Mouse (Mus musculus) spleen, embryonic (tissue): ENCODE results near the gene Tmem8.

Experiments used
- CTCF ChIA-PET: fragments of 350-600 bp; sonication (Branson Sonifier 250); formaldehyde crosslinking; loops from one replicate; lab custom pipeline; 2022; lab: Charles Lee

The Tmem8 gene

GRCm38 (mm10) chr17:26110156-26110555 is 2.9 kb upstream of the Tmem8 start:
- CTCF ChIA-PET: no interaction called here

- CTCF ChIA-PET: interaction anchor here (0.7 kb wide), 1 partner anchor 545 kb away, joined by 4 read pairs; no protein-coding TSS in a partner anchor
Observed at GRCm38 (mm10) chr17:26111024-26111423, 2.1 kb upstream of the Tmem8 start.

GRCm38 (mm10) chr17:26111722-26112121 is 1.4 kb upstream of the Tmem8 start:
- CTCF ChIA-PET: no interaction called here

GRCm38 (mm10) chr17:26112751-26113150 is 348 bp upstream of the Tmem8 start:
- CTCF ChIA-PET: interaction anchor here (0.7 kb wide), 1 partner anchor 13 kb away, joined by 3 read pairs; no protein-coding TSS in a partner anchor

- CTCF ChIA-PET: interaction anchor here (0.6 to 1.1 kb wide), 2 partner anchors 22 to 138 kb away, joined by 3 to 8 read pairs; no protein-coding TSS in a partner anchor
Observed at GRCm38 (mm10) chr17:26114061-26114460, 962 bp downstream of the Tmem8 start.

- CTCF ChIA-PET: interaction anchor here (0.6 kb wide), 1 partner anchor 22 kb away, joined by 3 read pairs; no protein-coding TSS in a partner anchor
Observed at GRCm38 (mm10) chr17:26114461-26114860, 1.4 kb downstream of the Tmem8 start.

- CTCF ChIA-PET: no interaction called here
Observed at GRCm38 (mm10) chr17:26115205-26115898, 2.3 kb downstream of the Tmem8 start.

GRCm38 (mm10) chr17:26115956-26116487 is 2.9 kb downstream of the Tmem8 start:
- CTCF ChIA-PET: interaction anchor here (0.6 kb wide), 1 partner anchor 15 kb away, joined by 7 read pairs; no protein-coding TSS in a partner anchor

GRCm38 (mm10) chr17:26116503-26117258 is 3.6 kb downstream of the Tmem8 start:
- CTCF ChIA-PET: interaction anchor here (0.6 to 0.7 kb wide), 2 partner anchors 15 to 79 kb away, joined by 3 to 7 read pairs; no protein-coding TSS in a partner anchor

- CTCF ChIA-PET: interaction anchor here (0.6 kb wide), 1 partner anchor 21 kb away, joined by 3 read pairs; no protein-coding TSS in a partner anchor
Observed at GRCm38 (mm10) chr17:26119766-26120710, 6.9 kb downstream of the Tmem8 start.

GRCm38 (mm10) chr17:26122431-26123140 is 9.5 kb downstream of the Tmem8 start:
- CTCF ChIA-PET: interaction anchor here (0.6 to 1.2 kb wide), 5 partner anchors 12 to 227 kb away, joined by 3 to 9 read pairs (median 5); partner anchors contain the start of gene Fam234a

- CTCF ChIA-PET: interaction anchor here (0.7 to 1.2 kb wide), 3 partner anchors 12 to 228 kb away, joined by 4 to 9 read pairs (median 5); no protein-coding TSS in a partner anchor
Observed at GRCm38 (mm10) chr17:26123267-26123684, 10.2 kb downstream of the Tmem8 start, which contains the start of gene Mrpl28. Gene Mrpl28 (plus strand): TSS chr17:26123500.

GRCm38 (mm10) chr17:26124560-26124959 is 11.5 kb downstream of the Tmem8 start:
- CTCF ChIA-PET: no interaction called here

GRCm38 (mm10) chr17:26125226-26125625 is 12.1 kb downstream of the Tmem8 start:
- CTCF ChIA-PET: no interaction called here

GRCm38 (mm10) chr17:26131062-26131732 is 18.1 kb downstream of the Tmem8 start:
- CTCF ChIA-PET: interaction anchor here (0.6 kb wide), 1 partner anchor 15 kb away, joined by 7 read pairs; no protein-coding TSS in a partner anchor

- CTCF ChIA-PET: no interaction called here
Observed at GRCm38 (mm10) chr17:26131856-26132853, 19.1 kb downstream of the Tmem8 start.

GRCm38 (mm10) chr17:26137106-26137750 is 24.1 kb downstream of the Tmem8 start:
- CTCF ChIA-PET: interaction anchor here (0.6 to 0.8 kb wide), 2 partner anchors 15 to 50 kb away, joined by 5 to 10 read pairs; no protein-coding TSS in a partner anchor
